Mouse (Mus musculus): ENCODE measurements at regions not wholly inside any gene's neighbourhood (a gene's known extent, or its start where the extent isn't known, plus 50 kb on each side); places are given as distances from the start of the nearest gene placed in this dataset.

DNA sequence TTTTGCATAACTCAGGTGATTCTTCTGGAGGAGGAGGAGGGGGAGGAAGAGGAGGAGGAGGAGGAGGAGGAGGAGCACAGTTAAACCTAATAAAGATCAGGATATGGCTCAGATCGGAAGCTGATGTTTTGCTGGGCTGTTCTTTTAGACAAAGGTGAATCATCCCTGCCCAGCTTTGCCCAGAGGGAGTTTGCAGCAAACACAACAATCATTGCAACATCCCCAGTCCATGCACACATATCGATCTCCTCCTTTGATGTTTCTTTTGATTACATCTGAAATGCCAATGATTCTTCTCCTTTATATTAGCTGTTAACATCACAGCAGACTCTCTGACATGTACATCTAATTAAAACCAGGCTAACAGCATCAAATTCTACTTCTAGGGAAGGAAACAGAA is 156.9 kb downstream of the Dad1 start:
- TF ChIP-seq MAFK (IDR thresholded peaks at IDR 0.05; ENCODE audit: insufficient read depth, low read depth, low read length) (no peak), ZNF384 (IDR thresholded peaks at IDR 0.05; ENCODE audit: low read depth, low read length) (no peak), CHD2 (IDR thresholded peaks at IDR 0.05; ENCODE audit: low read depth, low read length) (no peak), ZC3H11A (IDR thresholded peaks at IDR 0.05; ENCODE audit: borderline replicate concordance, low read depth, low read length) (no peak)

Data from ES-E14 (cell line).